Mouse (Mus musculus) lung, adult 2 months (tissue): ENCODE results near the gene Rap1gds1. TPM values are rescaled to one million over a fixed set of nuclear protein-coding genes. Genes with fewer than 3 reads are reported as not detected.

Experiments
- DNase-seq: peaks from one replicate; pipeline ENCODE4 v3.0.0; 2022
- H3K4me1 ChIP-seq: fragments of 200-500 bp; 2 replicates; pipeline ENCODE4 v1.6.1; 2011; ENCODE audit warnings: low read length; ENCODE audit not compliant: control insufficient read depth, insufficient read depth
- H3K4me3 ChIP-seq: fragments of 200-500 bp; replicated peaks from 2 replicates; pipeline ENCODE3; 2011; ENCODE audit warnings: low read depth, mild to moderate bottlenecking, control low read depth, low read length; ENCODE audit errors: extremely low read depth
- CTCF ChIP-seq: fragments of 200-500 bp; IDR thresholded peaks from 2 replicates; pipeline ENCODE4 v1.5.1; 2011; ENCODE audit warnings: mild to moderate bottlenecking, low read length, control low read depth; ENCODE audit not compliant: insufficient read depth
- POLR2A ChIP-seq: fragments of 200-500 bp; IDR thresholded peaks from 2 replicates; pipeline ENCODE4 v1.6.1; 2011; ENCODE audit warnings: low read depth, mild to moderate bottlenecking, control low read depth, low read length, borderline replicate concordance; ENCODE audit errors: extremely low read depth
- WGBS: fragments of 180-500 bp; shearing (Covaris S2); methylation state at CpG from one replicate; pipeline ENCODE4 v1.1.7; 2018; 5-methylcytosine and 5-hydroxymethylcytosine counted together
- polyA plus RNA-seq: library from polyadenylated mRNA; depleted of rRNA; stranded (reverse); fragments of >200 nt; gene quantifications from 2 replicates; pipeline ENCODE4 v1.2.3, GENCODE M21; 2012; rRNA removed

The Rap1gds1 gene
- polyA plus RNA-seq: 11.5 and 19.6 TPM in 2 replicates

- peak; percentile 72 for DNase-seq
- H3K4me1 ChIP-seq: peaks cover 5% of the 10 kb centered on the region; the same call in 1 of the 2 replicates
- WGBS: 1% methylated on average over 86 of the region's 97 CpGs
Observed at GRCm38 (mm10) chr3:139074484-139075211, at the start of gene Rap1gds1. Gene Rap1gds1 (minus strand): TSS chr3:139075201.

GRCm38 (mm10) chr3:139118446-139118845 lies 43.4 kb upstream of the Rap1gds1 start:
- TF ChIP-seq CTCF: no peak
- no peak for TF ChIP-seq POLR2A
- Histone ChIP-seq H3K4me1 (no peaks in the 10 kb centered on the region), H3K4me3 (no peak overlapping the region)
- DNase-seq: no peak

More at GRCm38 (mm10) chr3:139074484-139075211, at the start of gene Rap1gds1:
- TF ChIP-seq CTCF: no peak
- peak within 1 kb of the TSS; percentile 91 for H3K4me3 ChIP-seq

GRCm38 (mm10) chr3:139116733-139117337 lies 41.8 kb upstream of the Rap1gds1 start:
- H3K4me1 ChIP-seq: no peaks in the 10 kb centered on the region
- no peak overlapping the region for H3K4me3 ChIP-seq
- 76% methylated on average over 9 of the region's 9 CpGs for WGBS
- no peak for DNase-seq
- TF ChIP-seq POLR2A (no peak), CTCF (no peak)

GRCm38 (mm10) chr3:139112335-139112973 lies 37.5 kb upstream of the Rap1gds1 start:
- 66% methylated on average over 3 of the region's 3 CpGs for WGBS
- no peak for TF ChIP-seq CTCF
- TF ChIP-seq POLR2A: no peak

GRCm38 (mm10) chr3:139111877-139112276 lies 36.9 kb upstream of the Rap1gds1 start:
- no peak for DNase-seq
- Histone ChIP-seq H3K4me3 (no peak overlapping the region), H3K4me1 (no peaks in the 10 kb centered on the region)
- TF ChIP-seq POLR2A (no peak), CTCF (no peak)
- 62% methylated on average over 2 of the region's 2 CpGs for WGBS

More at GRCm38 (mm10) chr3:139112335-139112973, 37.5 kb upstream of the Rap1gds1 start:
- no peak for DNase-seq
- Histone ChIP-seq H3K4me3 (no peak overlapping the region), H3K4me1 (no peaks in the 10 kb centered on the region)

GRCm38 (mm10) chr3:139108176-139108575 lies 33.2 kb upstream of the Rap1gds1 start:
- TF ChIP-seq POLR2A: no peak
- no peak for TF ChIP-seq CTCF
- H3K4me3 ChIP-seq: no peak overlapping the region
- 74% methylated on average over 5 of the region's 5 CpGs for WGBS
- no peaks in the 10 kb centered on the region for H3K4me1 ChIP-seq
- no peak for DNase-seq

GRCm38 (mm10) chr3:139103914-139104313 lies 28.9 kb upstream of the Rap1gds1 start:
- Histone ChIP-seq H3K4me3 (no peak overlapping the region), H3K4me1 (no peaks in the 10 kb centered on the region)
- no peak for DNase-seq
- TF ChIP-seq POLR2A: no peak
- WGBS: 77% methylated on average over 2 of the region's 2 CpGs

- no peak for DNase-seq
- Histone ChIP-seq H3K4me1 (no peaks in the 10 kb centered on the region), H3K4me3 (no peak overlapping the region)
- 47% methylated on average over 3 of the region's 3 CpGs for WGBS
- TF ChIP-seq CTCF (no peak), POLR2A (no peak)
Observed at GRCm38 (mm10) chr3:139103346-139103745, 28.3 kb upstream of the Rap1gds1 start.

GRCm38 (mm10) chr3:139101941-139102340 lies 26.9 kb upstream of the Rap1gds1 start:
- WGBS: 73% methylated on average over 1 of the region's 1 CpGs
- TF ChIP-seq CTCF (no peak), POLR2A (no peak)
- DNase-seq: no peak
- Histone ChIP-seq H3K4me3 (no peak overlapping the region), H3K4me1 (no peaks in the 10 kb centered on the region)
